Mouse (Mus musculus) olfactory bulb, adult 2 months (tissue): ENCODE results near the gene Ifitm2.

Experiments used
- CTCF ChIP-seq: fragments of 200-500 bp; IDR thresholded peaks from 2 replicates; pipeline ENCODE4 v1.5.1; 2012; ENCODE audit warnings: low read depth, mild to moderate bottlenecking, low read length, moderate library complexity; ENCODE audit not compliant: insufficient read depth
- POLR2A ChIP-seq: fragments of 200-500 bp; IDR thresholded peaks from 2 replicates; pipeline ENCODE4 v1.6.1; 2012; ENCODE audit warnings: mild to moderate bottlenecking, low read depth, low read length, moderate library complexity; ENCODE audit not compliant: insufficient read depth

DNA sequence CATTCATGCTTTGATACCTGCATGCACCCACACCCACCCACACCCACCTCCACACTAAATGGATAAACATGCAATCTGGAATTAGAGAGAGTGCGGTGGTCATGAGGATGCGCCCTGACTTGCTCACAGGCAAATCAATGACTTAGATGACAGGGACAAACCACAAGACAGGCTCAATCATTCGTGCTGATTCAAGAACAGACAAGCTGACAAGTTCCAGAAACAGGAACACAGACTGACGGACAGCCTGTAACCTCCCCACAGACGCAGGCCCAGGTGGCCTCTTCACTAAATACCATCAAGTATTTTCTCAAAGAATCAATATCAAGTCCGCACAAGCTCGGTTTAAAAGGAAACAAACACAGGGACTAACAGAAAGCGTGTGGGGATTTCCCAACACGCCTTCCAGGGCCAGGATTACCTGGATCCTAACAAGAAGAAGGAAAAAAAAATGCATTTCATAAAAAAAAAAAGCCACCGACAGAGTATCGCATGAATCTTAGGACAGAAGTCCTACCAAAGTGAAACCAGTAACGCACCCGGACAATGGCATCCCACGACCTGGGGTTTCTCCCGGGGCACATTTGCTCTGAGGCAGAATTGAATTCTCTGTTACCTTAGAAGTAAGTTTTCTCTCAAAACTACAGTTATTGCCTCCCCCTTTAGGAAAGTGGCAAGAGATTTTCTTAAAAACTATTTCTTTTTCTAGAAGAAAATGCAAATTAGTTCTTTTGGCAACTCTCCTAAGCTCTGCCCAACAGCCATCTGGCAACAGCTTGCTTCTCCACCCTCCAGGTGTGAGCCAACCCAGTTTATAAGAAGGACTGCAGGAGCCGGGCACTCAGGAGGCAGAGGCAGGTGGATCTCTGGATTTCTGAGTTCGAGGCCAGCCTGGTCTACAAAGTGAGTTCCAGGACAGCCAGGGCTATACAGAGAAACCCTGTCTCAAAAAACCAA lies 31.7 kb upstream of the Ifitm2 start:
- TF ChIP-seq POLR2A (no peak), CTCF (no peak)
